Mouse (Mus musculus): Measurements from ENCODE around the gene Pcbp3.
A peak's percentile ranks its signal among the peaks of the same experiment; 100 is the strongest.

The Pcbp3 gene

DNA sequence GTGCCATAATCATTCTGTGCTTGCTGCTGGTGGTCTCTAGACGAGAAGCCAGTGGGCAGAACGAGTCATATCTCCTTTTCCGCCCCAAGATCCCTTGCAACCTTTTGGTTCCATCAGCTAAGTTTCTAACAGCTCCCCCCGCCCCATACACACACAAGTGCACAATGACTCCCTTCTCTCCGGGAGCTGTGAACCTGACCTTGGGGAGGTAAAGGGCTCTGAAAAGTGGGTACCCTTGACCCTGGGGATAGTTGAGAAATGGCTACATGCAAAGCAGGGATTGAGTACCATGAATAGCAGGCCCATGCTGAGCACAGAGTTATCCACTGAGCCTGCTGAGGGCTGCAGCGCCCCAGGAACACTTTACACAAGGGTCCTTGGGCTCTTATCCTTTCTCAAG, 229.3 kb downstream of the Pcbp3 start:
- no peak for DNase-seq (ENCODE audit: low spot score in 2 of 2)

DNA sequence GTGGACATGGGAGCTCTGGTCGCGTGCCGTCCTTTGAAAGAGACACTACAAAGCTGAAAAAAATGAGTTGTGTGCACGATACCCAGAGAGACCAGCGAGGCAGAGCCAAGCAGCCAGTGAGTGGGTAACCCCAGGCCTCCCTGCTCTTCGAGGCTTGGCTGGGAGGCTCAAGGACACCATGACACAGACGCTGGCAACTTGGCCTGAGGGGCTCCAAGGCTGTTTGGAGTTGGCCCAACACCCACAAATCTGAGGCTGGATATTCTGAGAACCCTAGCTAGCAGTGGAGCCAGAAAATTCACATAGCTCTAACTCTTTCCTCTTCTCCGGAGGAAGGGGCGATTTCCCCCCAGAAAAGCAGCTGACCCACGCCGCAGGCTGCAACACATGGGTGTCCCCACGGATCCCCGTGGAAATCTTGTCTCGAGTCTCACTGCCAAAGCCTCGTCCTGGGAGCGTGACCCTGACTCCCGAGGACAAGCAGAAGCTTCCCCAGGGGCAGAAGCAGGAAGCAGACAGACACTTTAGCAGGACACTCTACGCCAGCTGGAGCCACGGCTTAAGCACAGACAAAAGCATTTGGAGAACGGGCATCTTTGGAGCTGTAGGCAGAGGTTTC, 230.0 kb downstream of the Pcbp3 start:
- no peak for DNase-seq (ENCODE audit: low spot score in 2 of 2)

DNA sequence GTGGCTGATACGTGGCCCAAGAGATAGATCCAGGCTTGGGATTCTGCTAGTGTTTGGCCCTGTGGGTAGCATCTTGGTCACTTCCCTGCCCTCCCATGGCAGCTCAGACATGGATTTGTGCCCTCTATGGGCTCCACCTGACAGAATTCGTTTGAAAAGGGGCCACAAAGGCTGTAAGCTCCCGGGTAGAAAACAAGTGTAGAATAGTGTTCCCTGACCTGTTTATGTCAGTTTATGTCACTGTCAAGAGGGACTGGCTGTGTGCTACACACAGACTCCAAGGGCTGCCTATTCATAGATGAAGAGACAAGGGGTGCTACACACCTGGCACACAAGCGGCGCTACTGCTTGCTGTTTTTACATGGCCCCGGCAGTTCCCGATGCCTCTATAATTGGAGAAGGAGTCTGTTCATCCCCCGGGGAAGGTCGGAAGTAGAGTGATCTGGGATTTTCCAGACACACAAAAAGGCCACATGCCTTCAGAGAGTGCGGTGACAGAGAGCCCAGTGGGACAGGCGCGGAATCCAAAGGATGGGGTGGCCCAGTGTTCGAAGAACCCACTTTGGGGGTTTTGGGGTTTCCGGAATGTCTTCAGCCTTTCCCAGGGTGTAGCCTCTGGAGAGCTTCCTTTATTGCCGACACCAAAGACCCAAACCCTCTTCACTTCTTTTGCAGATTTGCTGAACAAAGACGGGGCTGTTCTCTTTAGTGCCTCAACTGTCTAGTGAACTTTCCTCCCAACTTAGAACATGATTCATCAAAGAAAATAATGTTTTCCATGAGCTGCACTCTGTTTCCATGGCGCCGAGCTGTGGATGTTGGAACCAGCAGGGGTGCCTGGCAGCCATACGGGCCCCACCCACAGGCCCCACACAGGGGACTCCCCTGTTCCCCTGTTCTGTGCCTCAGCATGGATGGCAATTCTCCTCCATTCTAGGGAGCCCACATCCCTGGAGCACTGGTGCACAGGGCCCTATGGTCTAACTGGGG, 231.8 kb downstream of the Pcbp3 start:
- peak; percentile 32 to 55 for DNase-seq (ENCODE audit: low spot score in 2 of 2)

- DNase-seq (ENCODE audit: low spot score in 2 of 2), result peak in 1 of 2 experiments; percentile 47
Measured at GRCm38 (mm10) chr10:76728369-76728768, 233.3 kb downstream of the Pcbp3 start.

DNA sequence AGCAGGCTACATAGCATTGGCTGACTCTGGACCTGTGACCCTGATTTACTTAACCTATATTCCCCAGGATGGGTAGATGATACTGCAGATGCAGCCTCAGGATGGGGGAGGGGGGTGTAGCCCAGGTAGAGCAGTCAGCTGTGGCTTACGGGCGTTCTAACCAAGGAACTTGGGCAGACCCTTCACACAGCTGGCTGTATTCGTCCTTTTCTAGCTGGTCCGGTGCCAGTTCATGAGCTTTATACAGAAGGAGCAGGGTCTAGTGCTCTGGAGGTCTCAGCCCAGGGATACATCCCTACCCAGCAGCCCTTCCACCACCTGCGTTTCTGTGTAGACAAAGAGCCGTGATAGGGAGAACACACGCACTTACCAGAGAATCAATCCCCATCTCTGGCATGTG, 234.4 kb downstream of the Pcbp3 start:
- DNase-seq (ENCODE audit: low spot score in 2 of 2), result no peak

DNA sequence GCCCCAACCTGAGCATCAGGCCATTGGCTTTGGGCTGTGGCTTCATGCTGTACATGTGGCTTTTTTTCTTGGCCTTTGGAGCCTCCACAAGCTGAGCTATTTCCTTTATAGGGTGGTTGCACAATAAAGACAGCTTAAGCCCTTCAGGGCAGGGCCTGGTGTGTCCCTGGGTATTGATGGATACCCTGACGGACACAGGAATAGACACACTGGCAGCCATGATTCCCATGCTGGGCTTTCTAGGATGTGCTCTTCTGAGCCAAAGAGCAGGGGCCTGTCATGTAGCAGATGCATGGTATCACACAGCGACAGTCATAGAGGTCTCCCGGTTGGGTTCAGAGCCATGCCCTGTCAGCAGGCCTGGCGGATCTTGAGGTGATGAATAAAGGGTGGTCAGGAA, 234.8 kb downstream of the Pcbp3 start:
- DNase-seq (ENCODE audit: low spot score in 2 of 2), result no peak

DNA sequence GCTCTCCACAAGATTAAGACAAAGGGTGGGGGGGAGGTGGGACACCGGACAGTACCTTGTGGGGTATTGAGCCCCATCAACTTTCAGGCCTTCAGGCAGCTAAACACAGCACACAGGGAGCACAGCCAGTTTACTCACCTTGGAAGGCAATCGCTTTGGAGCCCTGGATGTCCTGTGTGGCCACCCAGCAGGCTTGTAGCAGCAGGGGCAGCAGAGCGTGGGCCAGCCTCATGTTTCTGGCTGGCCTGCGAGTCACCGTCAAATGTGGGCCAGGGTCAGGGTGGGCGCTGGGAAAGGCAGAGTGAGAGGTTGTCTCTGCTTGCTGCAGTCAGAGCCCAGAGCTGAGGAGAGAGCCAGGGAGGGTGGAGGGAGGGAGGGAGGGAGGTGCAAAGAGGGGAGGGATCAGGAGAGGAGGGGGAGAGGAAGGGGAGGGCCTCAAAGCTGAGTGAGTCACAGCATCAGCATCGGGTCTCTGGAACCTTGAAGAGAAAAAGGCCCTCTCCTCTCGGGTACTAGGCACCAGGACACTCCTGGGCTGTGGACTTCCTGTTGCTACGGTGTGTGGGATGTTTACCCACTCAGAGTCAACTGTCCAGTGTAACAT, 235.9 kb downstream of the Pcbp3 start, which contains the start of gene Col6a1:
Col6a1 (minus strand) TSS at position 487 of the 604 bp plus-strand sequence.
- DNase-seq (ENCODE audit: low spot score in 2 of 2), result no peak

- no peak for DNase-seq (ENCODE audit: low spot score in 2 of 2)
Measured at GRCm38 (mm10) chr10:76725097-76725496, 236.6 kb downstream of the Pcbp3 start.

- DNase-seq (ENCODE audit: low spot score in 2 of 2), result no peak
Measured at GRCm38 (mm10) chr10:76724231-76724736, 237.4 kb downstream of the Pcbp3 start.

DNA sequence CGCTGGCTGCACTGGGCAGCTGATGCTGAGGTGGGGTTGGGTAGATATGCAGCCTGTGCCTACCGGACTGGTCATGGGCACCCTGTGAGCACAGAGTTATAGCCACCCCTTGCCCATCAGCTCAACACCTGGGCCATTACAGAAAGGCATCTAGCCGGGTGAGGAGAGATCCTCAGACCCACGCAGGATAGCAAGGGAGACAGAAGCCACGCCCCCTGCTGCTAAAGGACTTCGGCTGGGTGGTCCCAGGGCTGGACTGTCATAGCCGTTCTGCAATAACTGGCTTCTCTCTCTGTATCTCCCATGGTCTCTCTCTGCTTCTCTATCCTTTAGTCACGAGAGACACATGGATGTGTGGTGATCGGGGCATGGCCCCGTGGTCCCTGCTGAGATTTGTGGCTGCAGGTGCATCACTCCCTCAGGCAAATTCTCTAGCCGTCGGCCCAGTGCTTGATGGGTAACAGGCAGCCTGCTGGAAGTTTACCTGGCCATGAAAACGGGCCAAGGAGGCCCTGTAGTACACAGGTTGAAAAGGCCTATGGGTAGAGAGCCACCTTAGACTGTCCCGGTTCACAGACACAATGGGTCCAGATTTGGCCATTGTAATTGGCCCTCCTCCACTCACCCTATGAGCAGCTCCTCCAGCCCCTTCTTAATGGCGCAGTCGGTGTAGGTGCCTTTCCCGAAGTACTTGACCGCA, 238.8 kb downstream of the Pcbp3 start:
- no peak for DNase-seq (ENCODE audit: low spot score in 2 of 2)

GRCm38 (mm10) chr10:76721746-76722145, 239.9 kb downstream of the Pcbp3 start:
- no peak for DNase-seq (ENCODE audit: low spot score in 2 of 2)

GRCm38 (mm10) chr10:76721216-76721615, 240.5 kb downstream of the Pcbp3 start:
- DNase-seq (ENCODE audit: low spot score in 2 of 2), result no peak

DNA sequence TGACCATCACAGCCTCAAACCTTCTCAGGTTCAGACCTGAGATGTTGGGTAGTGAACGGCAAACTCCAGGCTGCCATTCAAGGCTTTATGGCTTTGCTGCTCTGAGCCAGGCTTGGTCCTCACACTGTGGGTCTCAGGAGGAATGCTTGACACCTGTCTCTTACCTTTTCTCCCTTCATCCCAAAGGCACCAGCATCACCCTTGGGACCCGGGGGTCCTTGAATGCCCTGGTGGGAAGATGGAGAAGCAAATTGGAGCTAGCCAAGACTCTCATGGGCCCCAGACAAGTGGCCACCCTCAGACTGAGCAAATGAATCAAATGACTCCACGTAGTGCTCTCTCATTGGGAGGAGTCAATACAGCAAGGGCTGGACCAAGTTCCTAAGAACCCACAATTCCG, 244.1 kb downstream of the Pcbp3 start:
- no peak for DNase-seq (ENCODE audit: low spot score in 2 of 2)

GRCm38 (mm10) chr10:76717026-76717425, 244.7 kb downstream of the Pcbp3 start:
- DNase-seq (ENCODE audit: low spot score in 2 of 2), result no peak

- no peak for DNase-seq (ENCODE audit: low spot score in 2 of 2)
Measured at GRCm38 (mm10) chr10:76714303-76714702, 247.4 kb downstream of the Pcbp3 start.

DNA sequence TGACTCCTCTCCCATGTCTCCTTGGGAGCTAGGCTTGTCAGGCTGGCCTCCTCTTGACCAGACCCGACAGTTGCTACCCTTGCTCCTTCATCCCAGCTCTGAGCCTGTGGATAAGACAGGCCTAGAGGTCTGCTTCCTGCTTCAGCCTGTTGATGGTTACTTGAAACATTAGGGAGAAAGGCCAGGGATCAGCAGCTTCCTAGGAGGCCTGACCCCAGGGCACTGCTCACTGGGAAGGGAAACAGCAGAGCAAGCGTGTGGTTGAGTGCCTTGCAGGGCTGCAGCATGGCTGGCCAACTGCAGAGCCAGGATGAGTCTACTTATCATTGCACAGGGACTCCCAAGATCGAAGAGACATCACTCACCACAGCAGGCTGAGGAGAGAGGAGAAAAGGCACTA, 249.2 kb downstream of the Pcbp3 start:
- DNase-seq (ENCODE audit: low spot score in 2 of 2), result no peak
